Mouse (Mus musculus): Measurements from ENCODE around the gene Dhodh. TPM values are rescaled to one million over a fixed set of nuclear protein-coding genes. Genes with fewer than 3 reads are reported as not detected.

The Dhodh gene
- polyA plus RNA-seq, 1 experiment from 2014 or later, result 13.5 TPM

GRCm38 (mm10) chr8:109592164-109592563 lies 16.3 kb downstream of the Dhodh start:
- WGBS, result 85% methylated on average over 5 of the region's 5 CpGs
- H3K36me3 ChIP-seq (ENCODE audit: control insufficient read depth, insufficient read depth), result peaks cover 26% of the 10 kb centered on the region; the same call in 1 of the 2 replicates
- no peak for TF ChIP-seq CTCF (IDR thresholded peaks at IDR 0.05; ENCODE audit: low read depth)
- no peak for ATAC-seq
- H3K27ac ChIP-seq (ENCODE audit: low read depth, low read length), result no peak overlapping the region
- H3K4me2 ChIP-seq (replicated peaks; ENCODE audit: low read depth), result no peak overlapping the region
- no peak overlapping the region for H3K4me3 ChIP-seq (ENCODE audit: low read depth, low read length)
- H3K4me1 ChIP-seq (replicated peaks; ENCODE audit: control insufficient read depth, insufficient read depth, low read length), result no peaks in the 10 kb centered on the region
- H3K9ac ChIP-seq (ENCODE audit: low read depth, low read length), result no peak overlapping the region
- no peaks in the 10 kb centered on the region for H3K9me3 ChIP-seq (ENCODE audit: control insufficient read depth)
- H3K27me3 ChIP-seq (replicated peaks; ENCODE audit: control insufficient read depth, insufficient read depth, low read length), result no peaks in the 10 kb centered on the region

DNA sequence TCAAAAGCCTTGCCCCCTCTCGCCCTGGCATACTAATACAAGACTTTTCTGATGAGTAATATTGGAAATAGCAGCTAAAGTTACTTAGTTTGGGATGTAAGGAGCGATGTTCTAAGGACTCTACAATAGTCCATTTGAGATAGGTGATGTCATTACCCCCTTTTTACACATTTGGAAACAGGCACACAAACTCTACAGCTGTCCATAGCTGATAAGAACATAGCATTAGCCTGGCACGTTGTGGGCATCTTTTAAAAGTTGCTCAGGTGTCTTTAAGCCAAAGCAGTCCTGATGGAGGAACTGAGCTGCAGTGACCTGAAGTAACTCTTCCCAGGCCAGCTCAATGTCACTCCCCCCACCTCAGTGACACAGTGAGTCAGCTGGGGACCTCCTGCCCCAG lies 17.1 kb downstream of the Dhodh start:
- Histone ChIP-seq H3K9ac (ENCODE audit: low read depth, low read length) (no peak overlapping the region), H3K4me2 (replicated peaks; ENCODE audit: low read depth) (no peak overlapping the region), H3K27ac (ENCODE audit: low read depth, low read length) (no peak overlapping the region), H3K4me3 (ENCODE audit: low read depth, low read length) (no peak overlapping the region), H3K9me3 (ENCODE audit: control insufficient read depth) (no peaks in the 10 kb centered on the region), H3K4me1 (replicated peaks; ENCODE audit: control insufficient read depth, insufficient read depth, low read length) (no peaks in the 10 kb centered on the region), H3K27me3 (replicated peaks; ENCODE audit: control insufficient read depth, insufficient read depth, low read length) (no peaks in the 10 kb centered on the region), H3K36me3 (ENCODE audit: control insufficient read depth, insufficient read depth) (peaks cover 26% of the 10 kb centered on the region; the same call in 1 of the 2 replicates)
- 86% methylated on average over 3 of the region's 3 CpGs for WGBS
- TF ChIP-seq CTCF (IDR thresholded peaks at IDR 0.05; ENCODE audit: low read depth), result no peak
- ATAC-seq, result no peak

GRCm38 (mm10) chr8:109590901-109591300 lies 17.6 kb downstream of the Dhodh start:
- Histone ChIP-seq H3K4me3 (ENCODE audit: low read depth, low read length) (no peak overlapping the region), H3K27me3 (replicated peaks; ENCODE audit: control insufficient read depth, insufficient read depth, low read length) (no peaks in the 10 kb centered on the region), H3K9ac (ENCODE audit: low read depth, low read length) (no peak overlapping the region), H3K36me3 (ENCODE audit: control insufficient read depth, insufficient read depth) (peaks cover 26% of the 10 kb centered on the region; the same call in 1 of the 2 replicates), H3K4me2 (replicated peaks; ENCODE audit: low read depth) (no peak overlapping the region), H3K9me3 (ENCODE audit: control insufficient read depth) (no peaks in the 10 kb centered on the region), H3K4me1 (replicated peaks; ENCODE audit: control insufficient read depth, insufficient read depth, low read length) (no peaks in the 10 kb centered on the region), H3K27ac (ENCODE audit: low read depth, low read length) (no peak overlapping the region)
- no peak for ATAC-seq
- no peak for TF ChIP-seq CTCF (IDR thresholded peaks at IDR 0.05; ENCODE audit: low read depth)
- 91% methylated on average over 9 of the region's 9 CpGs for WGBS

GRCm38 (mm10) chr8:109586972-109587504 lies 21.4 kb downstream of the Dhodh start:
- WGBS, result 40% methylated on average over 7 of the region's 7 CpGs

DNA sequence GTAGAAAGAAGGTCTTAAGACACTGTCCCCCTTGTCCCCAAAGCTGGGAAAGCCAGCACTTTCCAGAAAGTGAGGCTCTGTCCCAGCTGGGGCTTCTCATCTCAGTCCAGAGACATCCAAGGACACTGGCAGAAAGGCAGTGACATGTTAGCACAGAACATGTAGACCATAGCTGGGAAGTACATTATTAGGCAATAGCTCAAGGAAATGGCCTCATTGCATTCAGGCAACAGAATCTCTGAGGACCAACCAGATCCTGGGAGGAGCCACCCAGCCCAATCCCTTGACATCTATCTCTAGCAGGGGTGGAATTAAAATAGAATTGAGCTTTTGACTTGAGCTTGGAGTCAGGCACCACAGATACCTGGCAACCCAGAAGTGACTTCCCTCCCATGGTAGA lies 22.8 kb downstream of the Dhodh start:
- Histone ChIP-seq H3K36me3 (ENCODE audit: control insufficient read depth, insufficient read depth) (no peaks in the 10 kb centered on the region), H3K4me1 (replicated peaks; ENCODE audit: control insufficient read depth, insufficient read depth, low read length) (no peaks in the 10 kb centered on the region), H3K9ac (ENCODE audit: low read depth, low read length) (no peak overlapping the region), H3K9me3 (ENCODE audit: control insufficient read depth) (no peaks in the 10 kb centered on the region), H3K4me3 (ENCODE audit: low read depth, low read length) (no peak overlapping the region), H3K4me2 (replicated peaks; ENCODE audit: low read depth) (no peak overlapping the region), H3K27ac (ENCODE audit: low read depth, low read length) (no peak overlapping the region), H3K27me3 (replicated peaks; ENCODE audit: control insufficient read depth, insufficient read depth, low read length) (no peaks in the 10 kb centered on the region)
- no peak for ATAC-seq
- no peak for TF ChIP-seq CTCF (IDR thresholded peaks at IDR 0.05; ENCODE audit: low read depth)

More at GRCm38 (mm10) chr8:109586972-109587504, 21.4 kb downstream of the Dhodh start:
- Histone ChIP-seq H3K4me1 (replicated peaks; ENCODE audit: control insufficient read depth, insufficient read depth, low read length) (no peaks in the 10 kb centered on the region), H3K9me3 (ENCODE audit: control insufficient read depth) (no peaks in the 10 kb centered on the region), H3K27ac (ENCODE audit: low read depth, low read length) (no peak overlapping the region), H3K36me3 (ENCODE audit: control insufficient read depth, insufficient read depth) (no peaks in the 10 kb centered on the region; the same call in 1 of the 2 replicates), H3K27me3 (replicated peaks; ENCODE audit: control insufficient read depth, insufficient read depth, low read length) (no peaks in the 10 kb centered on the region), H3K9ac (ENCODE audit: low read depth, low read length) (no peak overlapping the region), H3K4me3 (ENCODE audit: low read depth, low read length) (no peak overlapping the region), H3K4me2 (replicated peaks; ENCODE audit: low read depth) (no peak overlapping the region)
- no peak for ATAC-seq
- no peak for TF ChIP-seq CTCF (IDR thresholded peaks at IDR 0.05; ENCODE audit: low read depth)

GRCm38 (mm10) chr8:109584830-109585229 lies 23.6 kb downstream of the Dhodh start:
- Histone ChIP-seq H3K9ac (ENCODE audit: low read depth, low read length) (no peak overlapping the region), H3K4me2 (replicated peaks; ENCODE audit: low read depth) (no peak overlapping the region), H3K36me3 (ENCODE audit: control insufficient read depth, insufficient read depth) (no peaks in the 10 kb centered on the region), H3K4me3 (ENCODE audit: low read depth, low read length) (no peak overlapping the region), H3K27ac (ENCODE audit: low read depth, low read length) (no peak overlapping the region), H3K9me3 (ENCODE audit: control insufficient read depth) (no peaks in the 10 kb centered on the region), H3K4me1 (replicated peaks; ENCODE audit: control insufficient read depth, insufficient read depth, low read length) (no peaks in the 10 kb centered on the region), H3K27me3 (replicated peaks; ENCODE audit: control insufficient read depth, insufficient read depth, low read length) (no peaks in the 10 kb centered on the region)
- ATAC-seq, result no peak
- TF ChIP-seq CTCF (IDR thresholded peaks at IDR 0.05; ENCODE audit: low read depth), result no peak
- 74% methylated on average over 3 of the region's 3 CpGs for WGBS

GRCm38 (mm10) chr8:109584293-109584692 lies 24.2 kb downstream of the Dhodh start:
- no peaks in the 10 kb centered on the region for H3K4me1 ChIP-seq (replicated peaks; ENCODE audit: control insufficient read depth, insufficient read depth, low read length)
- no peak for TF ChIP-seq CTCF (IDR thresholded peaks at IDR 0.05; ENCODE audit: low read depth)
- 86% methylated on average over 4 of the region's 4 CpGs for WGBS
- H3K4me2 ChIP-seq (replicated peaks; ENCODE audit: low read depth), result no peak overlapping the region
- no peak overlapping the region for H3K27ac ChIP-seq (ENCODE audit: low read depth, low read length)
- H3K36me3 ChIP-seq (ENCODE audit: control insufficient read depth, insufficient read depth), result no peaks in the 10 kb centered on the region
- no peak for ATAC-seq
- no peaks in the 10 kb centered on the region for H3K9me3 ChIP-seq (ENCODE audit: control insufficient read depth)
- no peak overlapping the region for H3K9ac ChIP-seq (ENCODE audit: low read depth, low read length)
- H3K27me3 ChIP-seq (replicated peaks; ENCODE audit: control insufficient read depth, insufficient read depth, low read length), result no peaks in the 10 kb centered on the region
- no peak overlapping the region for H3K4me3 ChIP-seq (ENCODE audit: low read depth, low read length)

Measured in intestine, postnatal 0 days (tissue).